Mouse (Mus musculus) kidney, adult 8-10 months (tissue): Measurements from ENCODE around the gene Elf4.
"Not testable (repeated sequence)": the region's sequence is repeated elsewhere in the genome, so short reads cannot be mapped to it uniquely, and the experiment has no call there.

Source experiments
- DNase-seq, 2 experiments: peaks; one replicate each; pipeline ENCODE4 v3.0.0; 2022

Gene Elf4

DNA sequence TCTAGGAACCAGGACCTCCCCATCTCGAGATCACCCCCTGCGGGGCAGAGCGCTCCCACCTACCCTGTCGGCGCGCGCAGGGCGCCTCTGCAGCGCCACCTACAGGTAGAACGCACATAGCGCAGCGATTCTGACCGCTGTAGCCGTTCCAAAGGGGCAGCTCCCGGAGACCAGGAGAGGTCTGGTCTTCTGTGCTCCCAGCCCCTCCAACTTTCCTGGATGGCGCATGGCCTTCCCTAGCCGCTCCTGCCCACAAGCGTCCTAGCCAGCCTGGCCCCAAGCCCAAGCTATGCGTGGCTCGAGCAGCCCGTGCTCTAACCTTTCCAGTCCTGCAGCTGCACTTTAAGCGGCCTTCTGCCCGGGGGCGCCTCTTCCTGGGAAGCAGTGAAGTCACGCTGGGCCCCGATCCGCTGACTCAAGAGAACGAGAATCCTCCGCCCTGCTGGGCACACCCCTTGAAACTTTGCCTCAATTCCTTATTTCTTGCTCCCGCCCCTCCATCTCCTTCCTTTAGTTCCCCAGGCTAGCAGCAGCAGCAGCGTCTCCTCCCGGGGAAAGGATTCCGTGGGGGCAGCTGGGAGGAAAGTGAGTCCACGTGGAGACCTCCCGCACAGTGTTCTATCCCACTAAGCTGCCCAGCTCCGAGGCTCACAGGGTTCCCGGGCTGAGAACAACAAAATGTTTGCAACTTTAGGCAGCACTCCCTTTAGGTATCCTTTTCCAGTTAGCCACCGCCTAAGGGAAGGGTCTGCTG, at the start of gene Elf4:
Elf4 (minus strand) TSS at position 379 of the 754 bp plus-strand sequence.
- DNase-seq: peak; percentile 25 to 40

DNA sequence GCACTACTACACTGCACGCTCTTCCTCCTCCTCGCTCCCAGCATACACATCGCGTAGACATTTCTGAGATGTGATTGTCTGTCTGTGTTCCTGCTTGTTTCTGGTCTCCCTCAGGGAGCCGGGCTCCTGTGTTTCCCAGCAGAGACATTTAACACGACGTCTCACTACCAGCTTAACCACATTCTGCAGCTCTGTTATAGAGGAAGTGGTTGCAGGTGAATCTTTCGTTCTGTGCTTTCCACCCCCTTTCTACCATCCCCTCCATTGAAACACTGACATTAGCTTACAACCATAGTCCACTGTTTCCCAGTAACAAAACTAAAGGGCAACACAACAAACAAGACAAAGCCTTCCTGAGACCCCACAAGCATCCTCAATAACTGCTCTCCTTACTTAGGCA, 30.8 kb upstream of the Elf4 start:
- DNase-seq: no peak

DNA sequence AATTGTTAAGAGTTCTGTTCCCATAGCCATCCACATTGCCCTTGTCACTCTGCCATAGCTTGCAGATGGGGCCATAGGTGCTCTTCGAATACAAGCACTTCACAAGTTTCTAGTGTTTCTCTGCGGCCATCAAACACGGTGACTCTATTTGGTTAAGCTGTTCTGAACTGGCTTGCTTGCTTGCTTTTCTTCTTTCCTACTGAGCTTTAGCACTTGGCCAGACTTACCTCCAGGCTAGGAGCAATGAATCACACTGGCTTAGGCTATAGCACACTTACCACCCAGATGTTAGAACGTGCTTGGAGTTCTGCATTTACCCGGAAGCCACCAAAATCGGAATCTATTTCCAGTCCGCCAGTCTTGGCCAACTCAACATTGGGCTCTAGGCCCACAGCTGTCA, 18.8 kb upstream of the Elf4 start:
- DNase-seq: no peak

DNA sequence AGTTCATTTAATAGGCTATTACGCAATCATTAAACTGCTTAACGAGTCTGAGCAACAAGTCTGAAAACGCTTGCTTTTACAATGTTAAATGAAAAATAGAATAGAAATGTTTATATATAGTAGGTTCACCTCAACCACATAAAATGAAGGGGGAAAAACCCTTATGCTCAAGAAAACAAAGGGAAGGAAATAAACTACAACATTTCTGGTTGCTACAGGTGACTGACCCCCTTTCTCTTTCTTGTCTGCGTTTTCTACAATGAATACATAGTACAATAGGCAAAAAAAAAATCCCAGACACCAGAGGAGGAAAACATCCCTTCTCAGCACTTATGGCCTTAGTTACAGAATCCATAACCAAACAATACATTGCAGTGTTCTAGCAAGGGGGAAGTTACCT, 18.2 kb upstream of the Elf4 start:
- no peak for DNase-seq

DNA sequence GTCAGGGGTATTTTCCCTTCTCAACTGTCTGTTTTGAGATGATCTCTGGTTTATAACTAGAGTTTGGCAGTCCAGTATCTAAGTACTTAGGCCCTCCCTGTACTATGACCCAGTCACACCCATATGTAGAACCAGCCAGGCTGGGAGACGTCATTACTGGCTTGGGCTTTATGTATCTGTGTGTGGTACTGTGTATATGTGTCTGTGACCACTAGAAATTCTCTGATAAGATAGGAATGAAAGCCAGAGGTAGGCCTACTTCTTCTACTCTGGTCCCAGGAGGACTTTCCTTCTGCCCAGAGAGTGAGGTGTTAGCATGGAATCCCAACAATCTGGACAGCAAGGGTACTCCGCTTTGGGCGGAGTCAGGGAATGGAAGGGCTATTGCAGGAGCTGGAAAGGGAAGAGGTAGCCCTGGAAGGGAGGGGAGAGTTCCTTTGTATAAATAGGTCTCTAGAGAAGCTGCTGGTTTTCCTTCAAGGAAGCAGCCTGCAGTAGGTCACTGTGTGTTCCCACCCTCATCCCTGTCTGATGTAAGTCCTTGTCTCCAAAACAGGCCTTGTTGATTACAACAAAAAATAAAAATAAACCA, 4.5 kb upstream of the Elf4 start:
- no peak for DNase-seq

DNA sequence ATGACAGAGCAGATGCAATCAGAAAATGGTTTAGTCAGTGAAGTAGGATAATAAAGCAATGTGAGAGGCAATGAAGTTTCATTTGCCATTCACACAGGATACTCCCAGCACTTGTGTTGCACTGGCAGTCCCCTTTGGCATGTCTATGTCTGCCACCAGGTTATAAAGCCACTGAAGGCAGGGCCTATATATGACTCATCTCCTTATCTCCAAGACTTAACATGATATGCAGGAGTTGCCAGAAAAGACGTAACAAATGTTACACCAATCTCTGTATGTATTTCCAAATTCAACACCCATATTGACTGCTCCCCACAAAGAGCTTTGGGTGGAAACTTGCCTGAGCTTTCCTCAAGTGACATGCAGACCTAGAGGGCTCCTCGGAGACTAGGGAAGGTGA, 3.2 kb upstream of the Elf4 start:
- no peak for DNase-seq

DNA sequence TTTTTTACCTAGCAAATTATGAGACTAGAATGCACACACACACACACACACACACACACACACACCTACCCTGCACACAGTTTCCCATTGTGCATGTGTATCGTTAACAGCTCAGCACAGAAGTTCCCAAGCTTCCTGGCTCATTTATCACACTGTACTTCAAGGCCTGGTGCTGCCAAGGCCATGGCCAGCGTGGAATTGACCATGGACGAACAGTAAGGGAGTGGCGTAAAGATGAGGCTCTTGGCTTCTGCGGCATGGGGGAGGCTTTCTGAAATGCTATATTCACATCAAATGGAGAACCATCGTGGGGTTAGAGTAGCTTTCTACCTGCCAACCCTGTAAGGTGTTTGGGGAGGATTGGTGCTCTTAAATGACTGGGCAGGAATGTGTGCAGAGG, 1.5 kb upstream of the Elf4 start:
- DNase-seq: no peak

DNA sequence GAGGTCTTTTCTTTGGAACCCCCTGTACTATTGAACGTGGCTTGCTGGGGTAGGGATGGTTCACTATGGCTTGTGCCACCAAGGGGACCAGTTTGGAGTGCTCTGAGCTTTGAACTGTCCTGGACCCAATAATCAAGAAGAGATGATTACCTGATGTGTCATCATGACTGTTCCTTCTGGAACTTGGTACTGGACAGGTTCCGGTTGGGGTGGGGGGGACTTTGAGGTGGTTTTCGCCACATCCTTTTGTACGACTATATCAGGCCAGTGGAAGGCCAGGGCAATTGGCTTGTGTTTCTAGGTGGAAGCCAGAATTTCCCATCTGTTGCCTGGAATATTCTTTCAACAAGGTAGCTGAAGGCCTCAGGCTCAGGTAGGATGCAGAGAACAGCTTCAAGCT, 704 bp upstream of the Elf4 start:
- no peak for DNase-seq

DNA sequence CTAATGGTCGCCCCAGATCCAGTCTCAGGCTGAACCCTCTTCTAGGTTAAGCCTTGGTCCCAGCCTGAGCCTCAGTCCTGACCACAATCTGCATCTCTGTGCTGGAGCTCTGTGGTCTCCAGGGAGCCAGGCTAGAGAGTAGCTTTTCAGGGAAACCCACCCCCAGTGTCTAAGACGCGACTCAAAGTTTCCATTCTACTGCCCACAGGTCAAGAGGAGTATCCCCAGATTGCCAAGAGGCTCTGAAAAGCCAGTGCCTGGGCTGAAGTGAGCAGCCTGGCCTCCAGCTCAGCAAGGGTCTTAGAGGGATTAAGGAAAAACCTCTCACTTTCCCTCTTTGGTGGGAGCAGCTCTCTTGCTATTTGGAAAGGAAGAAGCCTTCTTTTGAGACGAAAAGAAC, 635 bp downstream of the Elf4 start:
- DNase-seq: no peak

DNA sequence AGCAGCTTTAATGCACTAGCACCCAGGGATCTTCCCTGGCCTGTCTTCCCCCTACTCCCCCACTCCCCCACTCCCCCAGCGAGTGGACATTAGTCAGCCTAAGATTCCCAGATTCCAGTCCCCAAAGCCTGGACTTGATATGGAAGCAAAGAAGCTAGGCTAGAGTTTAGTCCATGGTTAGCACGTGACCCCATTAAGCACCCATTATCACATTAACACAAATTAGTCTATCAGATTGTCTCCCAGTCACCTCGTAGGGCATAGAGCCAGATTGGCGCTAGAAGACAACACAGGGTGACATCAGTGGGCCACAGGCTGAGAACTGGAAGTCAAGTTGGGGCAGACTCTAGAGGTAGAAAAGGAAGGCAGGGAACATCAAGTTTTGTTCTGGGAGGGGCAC, 1.9 kb downstream of the Elf4 start:
- no peak for DNase-seq

DNA sequence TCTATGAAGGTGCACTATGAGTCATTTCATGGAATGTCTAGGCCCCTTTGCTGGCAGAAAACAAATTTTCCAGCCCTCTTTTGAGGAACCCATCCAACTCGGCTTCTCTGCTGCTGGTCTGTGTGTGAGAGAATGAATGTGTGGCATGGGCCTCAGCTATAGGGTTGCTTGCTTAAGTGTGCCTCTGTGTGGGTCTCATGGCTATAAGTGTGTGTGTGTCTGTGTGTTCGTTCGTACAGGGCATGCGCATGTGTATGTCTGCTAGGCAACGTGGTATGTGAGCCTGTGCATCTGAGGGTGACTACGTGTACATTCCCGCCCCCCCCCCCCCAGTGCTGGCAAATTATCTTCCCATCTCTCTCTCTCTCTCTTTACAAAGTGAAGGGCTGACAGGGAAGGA, 2.4 kb downstream of the Elf4 start:
- no peak for DNase-seq

DNA sequence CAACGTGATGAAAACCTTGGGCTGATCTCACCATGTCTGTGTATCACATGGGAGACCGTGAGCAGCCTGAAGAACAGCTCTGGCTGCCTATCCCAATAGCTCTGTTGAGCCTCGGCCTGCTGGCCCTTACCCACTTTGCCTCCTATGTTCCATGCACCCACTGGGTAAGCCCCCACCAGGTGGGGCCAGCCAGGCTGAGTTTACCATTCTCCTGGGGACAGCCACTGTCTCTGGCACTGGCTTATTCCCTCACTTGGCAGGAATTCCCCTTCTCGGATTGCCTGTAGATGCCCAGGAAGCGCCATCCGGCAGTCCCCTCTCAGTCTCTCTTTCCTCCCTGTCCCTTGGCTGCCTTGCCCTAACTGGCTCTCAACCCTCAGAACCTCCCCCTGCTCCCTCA, 6.0 kb downstream of the Elf4 start:
- DNase-seq: no peak

DNA sequence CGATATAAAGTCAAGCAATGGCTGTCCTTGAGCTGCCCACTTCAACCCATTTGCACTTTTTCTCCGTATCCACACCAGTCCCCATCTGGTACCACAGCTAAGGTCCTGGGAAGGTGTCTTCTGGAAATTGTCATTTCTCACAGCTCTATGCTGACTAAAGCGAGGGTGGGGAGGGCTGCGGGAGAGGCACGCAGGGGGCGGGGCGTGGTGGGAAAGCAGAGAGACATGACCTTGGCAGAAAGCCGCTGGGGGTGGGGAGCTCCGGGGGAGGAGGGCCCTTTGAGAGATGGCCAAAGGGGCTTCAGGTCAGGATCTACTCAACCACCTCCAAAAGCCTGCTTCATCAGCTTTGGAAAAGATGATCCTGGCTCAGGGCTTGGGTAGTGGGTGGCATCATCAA, 7.9 kb downstream of the Elf4 start:
- DNase-seq: no peak

DNA sequence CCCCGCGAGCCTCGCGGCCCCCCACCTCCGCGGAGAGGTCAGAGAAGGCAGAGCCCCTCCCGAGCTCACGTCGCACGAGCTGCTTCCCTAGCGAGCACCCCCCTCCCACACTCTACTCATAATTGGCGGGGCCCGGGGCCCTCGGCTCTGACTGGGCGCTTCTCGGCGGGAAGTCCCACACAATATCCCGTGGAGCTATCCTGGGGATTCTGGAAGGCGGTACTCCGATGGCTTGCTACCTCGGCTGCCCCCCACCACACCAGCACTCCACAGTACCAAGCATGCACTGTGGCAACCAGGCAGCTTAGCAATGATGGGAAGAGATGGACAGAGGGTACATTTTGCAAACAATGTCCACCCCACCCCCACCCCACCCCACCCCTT, 8.4 kb downstream of the Elf4 start:
- DNase-seq: no peak

DNA sequence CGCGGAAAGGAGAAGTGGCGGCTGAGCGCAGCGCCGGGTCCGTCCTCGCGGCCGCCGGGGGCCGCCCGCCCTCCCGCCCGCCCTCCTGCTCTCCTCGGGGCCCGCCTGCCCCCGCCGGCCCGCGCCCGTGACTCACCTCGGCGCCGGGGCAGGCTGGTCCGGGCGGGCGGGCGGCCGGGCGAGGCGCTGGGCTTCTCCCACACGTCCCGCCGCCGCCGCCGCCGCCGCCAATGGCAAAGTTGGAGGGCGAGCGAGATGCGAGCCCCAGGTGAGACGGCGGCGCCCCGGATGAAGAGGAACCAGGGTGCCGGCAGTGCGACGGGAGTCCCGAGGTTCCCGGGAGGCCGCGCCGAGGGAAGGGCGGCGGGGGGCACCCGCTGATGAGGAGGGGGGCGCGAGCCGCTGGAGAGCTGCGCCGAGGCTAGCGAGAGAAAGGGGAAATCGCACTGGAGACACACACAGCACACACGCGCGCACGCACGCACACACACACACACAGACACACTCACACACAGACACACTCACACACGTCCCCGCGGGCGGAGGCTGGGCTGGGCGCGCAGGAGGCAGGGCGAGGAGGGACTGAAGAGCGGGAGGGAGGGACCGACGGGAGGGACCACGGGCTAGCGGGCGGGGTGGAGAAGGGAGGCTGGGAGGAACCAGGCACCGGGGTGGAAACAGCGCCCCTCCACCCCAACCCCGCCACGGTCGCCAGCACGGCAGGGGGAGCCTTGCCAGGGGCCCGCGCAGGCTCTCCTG, 9.0 kb downstream of the Elf4 start:
- peak; percentile 43 to 48 for DNase-seq

DNA sequence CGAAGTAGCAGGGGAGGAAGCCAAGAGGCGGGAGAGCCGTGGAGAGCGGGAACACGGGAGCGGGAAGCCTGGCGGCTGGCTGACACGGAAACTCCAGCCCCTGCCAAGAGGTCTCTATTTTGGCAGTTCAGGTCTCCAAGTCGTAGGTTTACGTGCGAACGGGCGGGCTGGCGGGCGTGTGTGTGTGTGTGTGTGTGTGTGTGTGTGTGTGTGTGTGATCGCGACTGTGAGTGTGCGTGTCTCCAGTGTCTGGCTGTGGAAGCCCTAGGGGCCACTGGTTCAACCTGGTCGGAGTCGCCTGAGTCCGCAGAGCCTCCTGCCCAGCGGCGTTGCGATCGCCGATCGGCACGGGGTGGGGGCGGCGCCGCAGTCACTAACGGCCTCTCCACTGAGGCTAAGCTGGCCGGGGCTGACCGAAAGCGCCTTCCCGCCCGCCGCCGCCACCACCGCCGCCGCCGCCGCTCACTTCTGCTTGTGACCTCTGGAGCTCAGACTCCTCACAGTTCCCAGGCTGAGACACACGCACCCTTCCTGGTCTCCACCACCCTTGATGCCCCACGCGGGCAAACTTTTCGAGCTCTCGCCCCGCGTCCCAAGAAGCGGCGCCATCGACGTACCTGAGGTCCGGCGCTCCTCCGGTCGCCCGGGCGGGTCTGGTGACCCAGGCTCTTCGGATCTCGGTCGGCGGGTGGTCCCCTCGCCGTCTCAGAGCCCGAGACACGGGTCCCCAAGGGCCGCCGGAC, 9.8 kb downstream of the Elf4 start:
- DNase-seq: no peak

DNA sequence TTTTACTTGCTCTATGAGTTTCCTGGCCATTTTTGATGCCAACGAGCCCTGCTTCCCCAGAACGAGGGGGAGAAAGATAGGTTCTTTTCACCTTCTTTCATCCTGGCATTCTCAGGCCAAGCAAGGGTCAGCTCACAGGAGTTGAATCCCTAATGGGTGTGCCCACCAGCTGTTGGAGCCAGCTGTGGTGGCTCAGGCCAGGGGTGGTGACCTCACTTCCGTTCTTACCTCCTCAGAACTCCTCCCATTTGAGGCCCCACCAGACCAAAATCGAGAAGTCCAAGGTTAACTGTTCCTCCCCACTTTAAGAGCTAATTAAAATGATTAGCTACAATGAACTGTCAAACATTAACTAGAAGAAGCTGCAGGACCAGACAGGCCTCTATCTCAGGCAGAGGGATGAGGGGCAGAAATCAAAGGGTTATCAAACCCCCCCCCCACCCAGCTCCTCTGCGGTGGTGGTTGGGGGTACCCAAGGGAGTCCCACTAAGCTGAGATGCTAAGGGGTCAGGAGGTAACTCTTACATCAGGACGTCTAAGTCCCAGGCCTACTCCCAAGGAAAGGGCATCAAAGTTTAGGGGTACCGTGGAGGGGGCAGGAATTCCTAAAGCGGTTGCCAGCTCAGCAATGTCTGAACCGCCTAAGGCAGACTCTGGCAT, 10.6 kb downstream of the Elf4 start:
- no peak for DNase-seq

DNA sequence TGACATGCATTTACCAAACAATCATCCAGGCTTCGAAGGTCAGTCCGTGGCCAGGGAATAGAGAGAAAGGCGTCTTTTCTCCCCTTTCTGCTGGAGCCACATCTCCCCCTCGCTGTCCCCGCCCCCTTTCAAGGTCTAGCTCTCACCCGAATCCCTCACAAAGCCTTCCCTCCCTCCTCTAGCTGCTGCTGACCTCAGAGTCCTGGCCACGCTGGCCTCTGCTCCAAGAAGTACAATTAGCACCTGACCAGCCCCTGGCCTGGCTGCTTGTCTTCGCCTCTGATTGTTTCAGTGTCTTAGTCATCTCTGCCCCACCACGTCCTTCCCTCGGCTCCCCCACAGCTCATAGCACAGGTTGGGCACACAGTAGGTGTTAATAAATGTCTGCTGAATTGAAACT, 13.3 kb downstream of the Elf4 start:
- no peak for DNase-seq

DNA sequence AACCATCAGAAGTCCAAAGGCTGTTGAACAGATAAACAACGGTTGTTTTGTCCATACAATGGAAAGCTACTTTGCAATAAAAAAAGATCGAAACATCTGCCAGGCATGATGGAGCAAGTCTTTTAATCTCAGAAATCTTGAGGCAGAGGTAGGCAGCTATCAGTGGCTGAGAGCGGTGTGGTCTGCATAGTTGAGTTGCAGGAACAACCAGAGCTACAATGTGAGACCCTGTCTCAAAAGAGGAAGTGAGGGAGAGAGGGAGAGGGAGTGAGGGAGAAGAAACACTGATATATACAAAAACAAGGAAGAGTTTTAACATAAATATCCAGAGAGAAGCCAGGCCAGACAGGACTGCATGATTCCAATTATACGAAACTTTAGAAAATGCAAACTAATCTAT, 18.3 kb downstream of the Elf4 start:
- DNase-seq: no peak

DNA sequence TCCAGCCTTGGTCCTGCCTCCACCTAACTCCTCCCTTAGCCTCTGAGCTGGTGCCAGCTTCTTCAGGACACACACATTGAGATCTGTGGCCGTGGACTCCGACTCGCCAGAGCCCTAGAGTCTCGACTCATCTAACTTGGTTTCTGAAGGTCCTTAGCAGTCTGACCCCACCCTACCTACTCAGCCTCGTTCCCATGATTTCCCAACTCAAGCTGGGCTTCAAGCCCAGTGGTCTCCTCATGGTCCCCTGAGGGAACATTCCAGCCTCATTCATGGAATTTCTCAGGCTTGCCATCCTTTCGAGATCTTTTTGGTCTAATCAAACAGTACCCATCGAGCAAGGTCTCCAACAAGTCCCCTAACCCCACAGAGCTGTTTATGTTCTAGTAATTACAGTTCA, 21.0 kb downstream of the Elf4 start:
- no peak for DNase-seq

DNA sequence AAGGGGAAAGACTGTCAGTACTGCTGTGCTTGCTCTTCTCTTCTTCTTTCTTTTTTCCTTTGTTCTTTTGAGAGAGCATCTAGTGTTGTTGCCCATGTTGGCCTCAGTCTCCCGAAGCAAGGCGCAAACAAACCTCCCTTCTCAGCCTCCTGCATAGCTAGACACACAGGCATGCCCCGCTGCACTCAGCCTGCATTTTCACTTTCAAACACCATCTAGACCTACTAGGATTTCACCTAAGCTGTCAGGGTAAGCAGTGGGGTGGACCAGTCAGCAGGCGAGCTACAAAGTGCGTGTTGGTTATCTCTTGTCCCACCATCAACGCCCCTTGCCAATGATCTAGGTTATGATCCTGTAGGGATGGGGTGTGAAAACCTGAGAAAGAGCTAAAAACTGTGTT, 21.4 kb downstream of the Elf4 start:
- no peak for DNase-seq

DNA sequence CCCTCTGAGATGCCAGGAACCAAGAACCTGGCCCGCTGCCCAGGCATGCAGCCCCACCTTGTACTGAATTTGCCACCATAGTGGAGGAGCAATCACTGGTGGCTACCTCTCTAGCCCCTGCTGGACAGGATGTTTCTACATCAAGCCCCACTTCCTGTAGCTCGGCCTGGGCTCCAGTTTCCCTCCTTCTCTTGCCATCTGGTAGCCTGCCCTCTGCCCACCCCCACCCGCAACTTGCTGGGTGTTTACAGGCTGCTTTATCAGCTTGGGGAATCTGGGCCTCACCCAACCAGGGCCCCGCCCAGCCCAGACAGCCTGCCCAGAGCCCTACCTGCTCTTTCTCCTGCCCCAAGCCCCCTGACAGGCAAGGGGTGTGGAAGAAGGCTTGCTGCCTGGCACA, 23.9 kb downstream of the Elf4 start:
- DNase-seq: no peak

DNA sequence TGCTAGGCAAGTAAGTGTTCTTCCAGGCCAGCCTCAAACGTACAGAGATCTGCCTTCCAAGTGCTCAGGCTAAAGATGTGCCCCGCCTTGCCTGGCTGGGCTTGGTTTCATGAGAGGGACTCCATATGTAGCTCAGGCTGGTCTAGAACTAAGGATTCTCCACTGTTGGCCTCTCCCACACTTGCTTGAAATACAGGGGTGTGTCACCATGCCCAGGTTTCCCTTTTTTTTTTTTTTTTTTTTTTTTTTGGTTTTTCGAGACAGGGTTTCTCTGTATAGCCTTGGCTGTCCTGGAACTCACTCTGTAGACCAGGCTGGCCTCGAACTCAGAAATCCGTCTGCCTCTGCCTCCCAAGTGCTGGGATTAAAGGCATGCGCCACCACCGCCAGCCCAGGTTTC, 26.9 kb downstream of the Elf4 start:
- not testable (repeated sequence) for DNase-seq
